Mouse (Mus musculus): Measurements from ENCODE around the gene Rad9b. TPM values are rescaled to one million over a fixed set of nuclear protein-coding genes. Genes with fewer than 3 reads are reported as not detected.

Gene Rad9b
- total and polyA plus RNA-seq, 3 experiments = 9.0 to 10.4 (median 10.3) TPM

DNA sequence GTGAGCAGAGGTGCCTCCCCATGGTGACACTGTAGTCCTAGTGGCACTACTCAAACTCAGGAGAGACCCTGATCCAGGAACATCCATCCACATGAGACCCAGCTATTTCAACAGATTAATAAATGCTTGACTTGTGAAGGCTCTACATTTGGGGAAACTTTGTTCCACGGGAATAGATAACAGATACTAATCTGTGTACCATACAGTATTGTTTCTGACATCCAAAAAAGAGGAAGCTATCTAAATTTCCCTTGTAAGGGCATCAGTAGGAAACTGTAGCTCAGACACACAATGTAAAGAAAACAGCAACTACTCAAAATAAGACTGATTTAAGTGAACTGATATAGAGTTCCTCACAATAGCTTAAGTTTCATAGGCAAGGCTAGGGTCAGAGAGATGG, 11.2 kb downstream of the Rad9b start:
- no peak for DNase-seq (ENCODE audit: extremely low read depth)
- no peak for TF ChIP-seq POLR2A (IDR thresholded peaks at IDR 0.05; ENCODE audit: low read depth, low read length)
- TF ChIP-seq CTCF (conservative IDR thresholded peaks at IDR 0.05 in 1 of 2, IDR thresholded peaks at IDR 0.05 in 1 of 2; ENCODE audit: low read depth in 2 of 2, low read length in 2 of 2) = no peak
- no peak for TF ChIP-seq ZNF384 (IDR thresholded peaks at IDR 0.05; ENCODE audit: low read depth, low read length)
- no peak overlapping the region for H3K4me2 ChIP-seq (ENCODE audit: insufficient read depth, low read depth, poor library complexity, severe bottlenecking)
- H3K4me3 ChIP-seq (replicated peaks in 1 of 3; ENCODE audit: low read depth in 2 of 3, low read length in 2 of 3, poor library complexity in 1 of 3) = no peak overlapping the region
- H3K9me3 ChIP-seq (replicated peaks; ENCODE audit: low read length) = peaks cover 12% of the 10 kb centered on the region
- peaks cover 6 to 51% of the 10 kb centered on the region in 2 experiments for H3K36me3 ChIP-seq (replicated peaks in 1 of 2; ENCODE audit: control insufficient read depth in 1 of 2, insufficient read depth in 1 of 2, low read length in 1 of 2)
- no peak overlapping the region for H3K9ac ChIP-seq (ENCODE audit: insufficient read depth, low read depth)
- no peaks in the 10 kb centered on the region for H3K27me3 ChIP-seq (replicated peaks)
- H3K27ac ChIP-seq (ENCODE audit: insufficient read depth, low read depth) = no peak overlapping the region
- H3K79me2 ChIP-seq (replicated peaks; ENCODE audit: control insufficient read depth, extremely low read depth, insufficient read depth, poor library complexity, severe bottlenecking) = no peaks in the 10 kb centered on the region
- dilution Hi-C loops (cut with MboI; ENCODE audit: extremely low pct_ligation_motif_present, extremely low pct_unique_long_range_greater_than_20kb, low sequenced_read_pairs) = no loop called here
- in situ Hi-C loops (cut with MboI; ENCODE audit: low pct_ligation_motif_present, low pct_unique_long_range_greater_than_20kb, low sequenced_read_pairs) = no loop called here
- no peaks in the 10 kb centered on the region for H3K4me1 ChIP-seq (ENCODE audit: control insufficient read depth in 1 of 2, insufficient read depth in 2 of 2)

DNA sequence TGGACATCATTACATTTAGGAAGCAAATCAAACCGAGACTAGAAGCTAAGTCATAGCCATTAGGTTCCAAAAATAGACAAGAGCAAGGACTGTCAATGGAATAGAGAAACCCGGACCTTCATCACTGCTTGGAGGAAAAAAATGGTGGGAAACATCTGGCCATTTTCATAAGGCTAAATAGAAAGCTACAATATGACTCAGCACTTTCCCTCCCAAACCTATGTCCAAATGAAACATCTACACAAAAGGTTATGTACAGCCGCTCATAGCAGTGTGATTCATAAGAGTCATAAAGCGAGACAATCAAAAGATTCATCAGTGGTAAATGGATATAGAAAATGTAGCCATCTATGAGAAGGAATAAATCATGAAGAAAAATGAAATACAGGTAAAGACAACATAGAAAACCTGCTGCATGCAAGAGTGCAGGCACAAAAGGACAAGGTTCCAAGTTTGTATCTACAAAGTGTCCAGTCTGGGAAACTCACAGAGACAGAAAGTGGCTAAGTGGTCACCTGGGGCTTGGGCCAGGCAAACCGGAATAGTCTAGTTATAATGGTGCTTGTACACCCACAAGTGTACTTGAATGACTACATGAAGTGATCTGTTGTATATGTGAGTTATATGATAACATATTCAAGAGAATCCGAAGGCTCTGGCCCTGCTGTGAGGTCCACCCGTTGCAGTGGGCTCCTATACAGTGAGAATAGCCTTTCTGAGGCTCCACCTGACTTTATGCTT, 17.3 kb downstream of the Rad9b start:
- H3K36me3 ChIP-seq (replicated peaks in 1 of 2; ENCODE audit: control insufficient read depth in 1 of 2, insufficient read depth in 1 of 2, low read length in 1 of 2) = peaks cover 4 to 60% of the 10 kb centered on the region in 2 experiments
- TF ChIP-seq GABPA (IDR thresholded peaks at IDR 0.05; ENCODE audit: insufficient replicate concordance, low read depth, low read length) (no peak), MAFK (IDR thresholded peaks at IDR 0.05; ENCODE audit: insufficient replicate concordance, low read length) (peak; percentile 71; the same call in 1 of the 2 replicates)
- H3K27me3 ChIP-seq (replicated peaks) = no peaks in the 10 kb centered on the region
- H3K4me2 ChIP-seq (ENCODE audit: insufficient read depth, low read depth, poor library complexity, severe bottlenecking) = no peak overlapping the region
- in situ Hi-C loops (cut with MboI; ENCODE audit: low pct_ligation_motif_present, low pct_unique_long_range_greater_than_20kb, low sequenced_read_pairs) (no loop called here), dilution Hi-C loops (cut with MboI; ENCODE audit: extremely low pct_ligation_motif_present, extremely low pct_unique_long_range_greater_than_20kb, low sequenced_read_pairs) (no loop called here)
- no peak for DNase-seq (ENCODE audit: extremely low read depth)
- peaks cover 0 to 6% of the 10 kb centered on the region in 2 experiments; a peak in 1 of 4 replicates for H3K4me1 ChIP-seq (ENCODE audit: control insufficient read depth in 1 of 2, insufficient read depth in 2 of 2)
- no peak overlapping the region for H3K4me3 ChIP-seq (replicated peaks in 1 of 3; ENCODE audit: low read depth in 2 of 3, low read length in 2 of 3, poor library complexity in 1 of 3)
- no peak overlapping the region for H3K9ac ChIP-seq (ENCODE audit: insufficient read depth, low read depth)
- no peak overlapping the region for H3K27ac ChIP-seq (ENCODE audit: insufficient read depth, low read depth)
- peaks cover 3% of the 10 kb centered on the region for H3K9me3 ChIP-seq (replicated peaks; ENCODE audit: low read length)
- H3K79me2 ChIP-seq (replicated peaks; ENCODE audit: control insufficient read depth, extremely low read depth, insufficient read depth, poor library complexity, severe bottlenecking) = no peaks in the 10 kb centered on the region

DNA sequence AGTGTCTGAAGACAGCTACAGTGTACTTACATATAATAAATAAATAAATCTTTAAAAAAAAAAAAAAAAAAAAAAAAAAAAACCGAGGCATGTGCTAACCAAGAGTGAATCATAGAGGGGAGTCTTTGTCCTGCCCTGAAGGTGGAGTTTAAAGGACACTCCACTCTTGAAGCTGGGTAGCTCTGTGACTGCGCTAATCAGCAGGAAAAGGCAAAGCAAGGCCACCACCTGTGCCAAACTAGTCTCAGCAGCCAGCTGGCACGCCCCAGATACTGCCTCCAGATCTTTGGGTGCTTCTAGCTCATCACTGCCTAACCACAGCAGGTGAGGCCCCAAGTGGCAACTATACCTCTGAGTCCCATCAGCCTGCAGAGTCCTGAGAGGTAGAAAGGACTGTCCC, 19.4 kb downstream of the Rad9b start:
- H3K79me2 ChIP-seq (replicated peaks; ENCODE audit: control insufficient read depth, extremely low read depth, insufficient read depth, poor library complexity, severe bottlenecking) = no peaks in the 10 kb centered on the region
- H3K4me2 ChIP-seq (ENCODE audit: insufficient read depth, low read depth, poor library complexity, severe bottlenecking) = no peak overlapping the region
- no peak overlapping the region for H3K4me3 ChIP-seq (replicated peaks in 1 of 3; ENCODE audit: low read depth in 2 of 3, low read length in 2 of 3, poor library complexity in 1 of 3)
- DNase-seq (ENCODE audit: extremely low read depth) = no peak
- H3K36me3 ChIP-seq (replicated peaks in 1 of 2; ENCODE audit: control insufficient read depth in 1 of 2, insufficient read depth in 1 of 2, low read length in 1 of 2) = peaks cover 4 to 57% of the 10 kb centered on the region in 2 experiments
- peaks cover 0 to 6% of the 10 kb centered on the region in 2 experiments; a peak in 1 of 4 replicates for H3K4me1 ChIP-seq (ENCODE audit: control insufficient read depth in 1 of 2, insufficient read depth in 2 of 2)
- in situ Hi-C loops (cut with MboI; ENCODE audit: low pct_ligation_motif_present, low pct_unique_long_range_greater_than_20kb, low sequenced_read_pairs) = no loop called here
- H3K27ac ChIP-seq (ENCODE audit: insufficient read depth, low read depth) = no peak overlapping the region
- TF ChIP-seq NELFE (IDR thresholded peaks at IDR 0.05; ENCODE audit: low read depth, low read length) (no peak), MYC (IDR thresholded peaks at IDR 0.05; ENCODE audit: low read depth, low read length) (no peak), MAFK (IDR thresholded peaks at IDR 0.05; ENCODE audit: insufficient replicate concordance, low read length) (no peak), TBP (conservative IDR thresholded peaks at IDR 0.05; ENCODE audit: low read depth, low read length) (no peak), HCFC1 (IDR thresholded peaks at IDR 0.05; ENCODE audit: low read depth, low read length) (no peak), MXI1 (IDR thresholded peaks at IDR 0.05; ENCODE audit: low read depth, low read length) (no peak), ELF1 (IDR thresholded peaks at IDR 0.05; ENCODE audit: low read depth, low read length) (no peak), SMC3 (IDR thresholded peaks at IDR 0.05; ENCODE audit: low read depth, low read length) (no peak), POLR2AphosphoS2 (IDR thresholded peaks at IDR 0.05; ENCODE audit: low read depth, low read length) (no peak), MAZ (IDR thresholded peaks at IDR 0.05; ENCODE audit: low read depth, low read length) (no peak), POLR2A (IDR thresholded peaks at IDR 0.05; ENCODE audit: low read depth, low read length) (no peak), ETS1 (conservative IDR thresholded peaks at IDR 0.05; ENCODE audit: low read depth, low read length) (no peak), ZKSCAN1 (IDR thresholded peaks at IDR 0.05; ENCODE audit: borderline replicate concordance, low read depth, low read length) (no peak), TCF12 (IDR thresholded peaks at IDR 0.05; ENCODE audit: low read depth, low read length) (no peak), KAT2A (IDR thresholded peaks at IDR 0.05; ENCODE audit: insufficient replicate concordance, low read length) (no peak)
- H3K9ac ChIP-seq (ENCODE audit: insufficient read depth, low read depth) = no peak overlapping the region
- H3K9me3 ChIP-seq (replicated peaks; ENCODE audit: low read length) = no peaks in the 10 kb centered on the region
- no peaks in the 10 kb centered on the region for H3K27me3 ChIP-seq (replicated peaks)
- dilution Hi-C loops (cut with MboI; ENCODE audit: extremely low pct_ligation_motif_present, extremely low pct_unique_long_range_greater_than_20kb, low sequenced_read_pairs) = no loop called here
